Mouse (Mus musculus) gastrocnemius, postnatal 14 days (tissue): ENCODE measurements at regions not wholly inside any gene's neighbourhood (a gene's known extent, or its start where the extent isn't known, plus 50 kb on each side); places are given as distances from the start of the nearest gene placed in this dataset.
A peak's percentile ranks its signal among the peaks of the same experiment; 100 is the strongest.

Source experiments
- DNase-seq: peaks from one replicate; pipeline ENCODE4 v3.0.0; 2021; ENCODE audit warnings: mixed read lengths
- intact Hi-C: fragments of 180-260 bp; cut with DNase I; formaldehyde crosslinking; loops from one replicate; pipeline ENCODE4 v1.15.1; 2025; ENCODE audit warnings: low total_unique reads

DNA sequence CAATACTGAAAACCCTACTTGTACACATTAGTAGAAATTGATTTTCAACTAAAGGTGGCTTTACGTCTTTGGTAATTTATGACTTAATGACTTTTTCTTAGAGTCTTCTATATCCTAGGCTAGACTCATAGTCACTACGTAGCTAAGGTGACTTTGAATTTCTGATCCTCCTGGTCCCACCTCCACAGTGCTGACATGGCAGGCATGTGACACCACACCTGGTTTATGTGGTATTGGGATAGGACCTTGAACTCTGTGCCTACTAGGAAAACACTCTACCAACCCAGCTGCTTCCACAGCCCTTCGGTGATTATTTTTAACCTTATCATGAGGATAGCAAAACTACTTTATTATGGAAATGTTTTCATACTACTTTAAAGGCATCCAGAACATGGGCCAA is 51.5 kb upstream of the D7Ertd443e start:
- no peak for DNase-seq
- intact Hi-C loops, result no loop called here

DNA sequence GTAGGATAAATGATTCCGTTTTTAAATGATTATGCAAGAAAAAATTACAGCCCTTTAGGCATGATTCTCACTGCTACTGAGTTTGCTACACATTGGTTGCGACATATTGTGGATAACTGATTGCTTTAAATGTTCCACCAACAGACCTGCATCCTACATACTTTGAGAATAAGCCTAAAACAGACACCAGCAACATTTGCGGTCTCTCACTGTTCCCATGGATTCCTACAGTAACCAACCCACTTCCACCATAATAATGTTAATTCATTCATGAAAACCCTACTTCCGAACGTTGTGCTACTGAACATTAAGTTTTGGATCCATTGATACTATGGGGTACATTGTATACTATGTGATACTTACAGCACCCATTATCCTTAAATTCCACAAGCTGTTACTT is 53.8 kb upstream of the D7Ertd443e start:
- intact Hi-C loops, result no loop called here
- DNase-seq, result no peak

DNA sequence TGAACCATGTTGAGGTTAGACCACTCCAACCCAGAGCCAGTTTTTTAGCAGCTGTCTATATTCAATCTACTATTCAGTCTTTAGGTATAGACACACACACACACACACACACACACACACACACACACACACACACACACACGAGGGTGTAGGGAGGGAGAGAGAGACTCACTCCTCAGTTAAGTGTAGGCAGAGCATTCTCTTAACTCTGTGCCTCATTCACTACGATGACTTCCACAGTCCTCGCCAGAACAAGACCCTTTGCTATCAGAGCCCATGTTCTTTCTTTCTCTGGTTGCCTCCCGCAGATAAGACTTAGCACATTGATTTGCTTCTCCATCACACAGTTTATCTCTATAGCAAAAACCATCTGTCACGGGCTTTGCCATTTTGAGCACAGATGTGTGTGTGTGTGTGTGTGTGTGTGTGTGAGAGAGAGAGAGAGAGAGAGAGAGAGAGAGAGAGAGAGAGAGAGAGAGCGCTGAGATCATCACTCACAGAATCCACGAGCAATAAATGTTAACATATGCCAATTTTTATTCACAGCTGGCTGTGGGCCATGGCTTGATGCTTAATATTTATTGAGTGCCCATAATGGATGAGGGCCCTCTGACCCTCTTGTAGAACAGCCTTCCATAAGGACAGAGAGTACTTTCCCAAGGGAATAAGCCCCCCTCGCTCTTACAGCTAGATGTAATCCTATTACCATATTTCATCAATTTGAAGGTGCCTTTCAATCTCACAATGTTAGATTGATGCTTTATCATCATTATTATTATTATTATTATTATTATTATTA is 59.7 kb upstream of the D7Ertd443e start:
- intact Hi-C loops, result no loop called here

DNA sequence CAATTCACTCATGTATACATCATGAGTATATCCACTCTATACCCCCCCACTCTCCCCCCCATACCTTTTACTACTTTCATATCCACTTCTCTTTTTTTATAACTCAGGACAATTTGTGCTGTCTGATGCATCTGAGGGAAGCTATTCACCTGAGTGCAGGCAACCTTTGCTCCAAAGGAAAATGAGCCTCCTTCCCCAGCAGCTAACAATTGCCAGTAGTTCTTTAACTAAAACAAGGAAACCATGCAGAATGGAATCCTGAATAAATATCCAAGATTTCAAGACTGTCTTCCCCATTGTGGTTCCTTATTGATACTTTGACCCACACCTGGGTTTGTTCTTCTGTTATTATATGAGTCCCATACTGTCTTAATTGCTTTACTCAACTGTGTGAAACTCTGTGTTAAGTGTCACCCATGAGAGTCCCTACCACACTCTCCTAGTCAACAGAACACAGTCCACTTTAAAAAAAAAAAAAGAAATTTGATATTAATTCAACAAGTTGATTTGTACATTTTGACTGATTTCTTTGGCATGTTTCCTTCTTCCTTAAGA is 62.3 kb upstream of the D7Ertd443e start:
- DNase-seq, result no peak
- intact Hi-C loops, result no loop called here

More for the DNA sequence above, 59.7 kb upstream of the D7Ertd443e start:
- no peak for DNase-seq

DNA sequence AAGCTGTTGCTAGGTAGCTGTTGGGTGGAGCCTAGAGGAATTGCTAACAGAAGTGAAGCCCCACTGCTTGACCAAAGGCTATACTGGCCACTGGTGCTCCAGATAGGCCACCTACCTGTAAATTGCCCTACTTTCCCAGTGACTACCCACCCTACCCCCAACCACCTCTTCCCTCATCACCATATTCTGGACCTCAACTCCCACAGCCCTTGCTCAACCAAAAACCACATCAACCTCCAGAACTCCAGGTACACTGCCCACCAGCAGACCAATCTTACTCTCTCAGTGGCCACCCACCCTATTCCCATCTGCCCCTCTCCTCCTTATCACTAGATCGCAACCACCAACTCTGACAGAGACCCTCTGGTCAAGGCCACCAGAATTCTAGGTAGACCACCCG is 63.4 kb upstream of the D7Ertd443e start:
- no peak for DNase-seq

DNA sequence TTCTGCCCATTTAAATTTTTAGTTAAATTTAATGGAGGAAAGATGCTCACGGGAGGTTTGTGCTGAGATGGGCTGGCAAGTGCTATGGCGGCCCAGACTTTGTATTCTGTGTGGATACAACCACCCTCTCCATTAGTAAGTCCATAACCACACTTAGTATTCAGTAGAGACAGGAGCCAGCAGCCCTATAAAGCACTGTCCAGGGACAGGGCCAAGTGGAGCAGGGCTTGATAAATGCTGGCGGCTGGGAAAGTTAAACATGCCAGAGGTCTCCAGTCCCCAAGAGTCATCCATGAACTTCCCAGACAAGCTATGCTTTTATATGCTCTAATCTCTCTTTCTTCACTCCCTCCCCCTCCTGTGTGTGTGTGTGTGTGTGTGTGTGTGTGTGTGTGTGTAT is 77.2 kb upstream of the D7Ertd443e start:
- DNase-seq, result peak; percentile 6
- intact Hi-C loops, result no loop called here

More for the DNA sequence above, 63.4 kb upstream of the D7Ertd443e start:
- intact Hi-C loops, result no loop called here

DNA sequence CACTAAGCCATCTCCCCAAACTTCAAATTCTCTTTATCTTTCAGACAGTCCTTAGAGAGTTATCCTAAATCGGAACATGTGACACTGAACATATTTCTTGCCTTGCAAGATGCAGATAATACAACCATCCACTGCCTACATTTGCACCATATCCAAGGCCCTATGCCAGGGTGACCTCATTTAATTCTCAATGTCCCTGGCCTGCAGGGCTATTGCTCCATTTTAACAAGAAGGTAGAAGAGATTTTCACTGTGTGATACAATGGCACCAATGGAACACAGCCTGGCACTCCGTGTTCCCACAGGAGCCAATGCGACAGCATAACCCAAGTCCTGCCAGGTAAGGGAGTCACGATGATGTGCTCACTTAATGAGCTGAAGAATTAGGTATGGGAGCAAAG is 77.9 kb upstream of the D7Ertd443e start:
- DNase-seq, result no peak
- intact Hi-C loops, result no loop called here

DNA sequence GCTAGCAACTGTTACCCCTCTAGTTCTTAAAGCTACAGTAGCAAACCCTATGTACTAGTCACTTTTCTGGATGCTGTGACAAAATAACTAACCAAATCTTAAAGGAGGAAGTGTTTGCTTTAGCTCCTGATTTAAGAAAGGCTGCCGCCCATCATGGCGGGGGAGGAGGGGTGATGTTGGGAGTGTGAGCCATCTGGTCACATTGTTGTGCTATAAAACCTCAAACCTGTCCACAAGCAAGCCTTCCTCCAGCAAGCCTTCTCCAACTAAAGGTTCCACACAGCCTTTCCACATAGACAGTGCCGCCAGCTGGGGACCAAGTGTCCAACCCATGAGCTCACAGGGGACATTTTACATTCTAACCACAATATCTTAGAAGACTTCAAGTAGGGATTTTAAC is 81.8 kb upstream of the D7Ertd443e start:
- no peak for DNase-seq
- intact Hi-C loops, result no loop called here

DNA sequence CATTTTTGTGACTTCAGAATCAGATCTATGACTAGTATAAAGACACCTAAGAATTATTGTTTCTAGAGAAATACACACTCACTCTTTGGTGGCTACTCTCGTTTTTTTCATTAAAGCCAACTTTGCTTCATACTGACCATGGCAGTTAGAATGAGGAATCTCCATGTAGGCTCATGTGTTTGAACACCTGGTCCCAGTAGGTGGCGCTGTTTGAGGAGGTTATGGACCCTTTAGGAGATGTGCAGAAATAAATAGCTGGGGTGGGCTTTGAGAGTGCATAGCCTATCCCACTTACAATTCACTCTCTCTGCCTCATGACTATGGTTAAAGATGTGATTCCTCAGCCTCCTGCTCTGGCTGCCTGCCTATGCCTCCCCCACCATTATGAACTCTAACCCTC is 85.8 kb upstream of the D7Ertd443e start:
- DNase-seq, result no peak
- intact Hi-C loops, result no loop called here

DNA sequence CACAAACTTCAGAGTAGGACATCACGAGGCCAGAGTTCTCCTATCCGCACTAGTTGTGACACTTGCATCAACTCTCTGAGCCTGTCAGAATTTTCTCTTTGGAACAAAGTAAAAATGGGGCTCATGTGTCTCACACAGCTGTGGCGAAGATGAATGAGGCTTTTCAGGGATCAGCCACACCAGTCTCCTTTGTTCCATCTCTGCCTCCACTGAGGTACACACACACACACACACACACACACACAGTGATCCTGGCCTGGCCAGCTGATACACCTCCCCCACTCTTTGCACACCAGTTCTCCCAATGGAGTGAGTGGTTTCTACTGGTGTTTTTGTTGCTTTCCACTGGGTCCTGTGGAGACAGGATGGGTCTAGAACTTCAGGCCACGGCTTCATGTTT is 105.9 kb upstream of the D7Ertd443e start:
- DNase-seq, result no peak
- intact Hi-C loops, result no loop called here

DNA sequence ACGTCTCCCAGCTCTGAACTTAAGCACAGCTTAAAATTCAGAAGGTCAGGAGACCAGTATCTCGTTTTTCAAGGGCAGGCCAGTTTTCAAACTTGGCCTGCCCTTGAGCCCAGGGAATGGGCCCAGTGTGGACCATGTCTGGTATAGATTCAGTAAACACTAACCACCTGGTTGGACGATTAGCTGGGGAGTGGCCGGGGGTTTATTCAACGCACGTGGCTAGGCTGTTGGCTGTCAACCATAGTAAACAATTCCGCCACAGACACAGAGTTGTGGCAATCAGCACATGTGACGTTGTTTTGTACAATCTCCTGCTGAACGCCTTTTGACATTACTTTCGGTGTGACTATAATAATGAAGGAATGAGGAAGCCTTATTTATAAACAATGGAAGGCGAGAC is 111.8 kb upstream of the D7Ertd443e start:
- intact Hi-C loops, result no loop called here
- DNase-seq, result no peak

DNA sequence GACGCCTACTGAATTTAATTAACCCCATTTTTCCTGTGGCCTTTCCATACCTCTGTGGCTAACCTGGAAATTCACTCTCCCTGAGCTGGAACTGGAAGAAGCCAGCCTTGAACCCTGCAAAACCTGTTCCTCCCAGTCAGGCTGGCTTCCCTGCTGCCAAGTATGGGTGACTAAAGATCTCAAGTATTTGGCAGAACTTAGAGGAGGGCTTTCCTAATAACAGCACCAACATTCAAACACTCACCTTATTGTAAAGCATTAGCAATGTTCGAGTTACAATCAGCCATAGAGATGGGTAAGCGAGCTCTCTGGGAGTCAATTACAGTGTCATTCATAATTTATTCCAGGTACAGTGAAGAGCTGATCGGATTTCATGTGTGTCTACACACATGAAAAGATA is 112.4 kb upstream of the D7Ertd443e start:
- intact Hi-C loops, result no loop called here
- no peak for DNase-seq

DNA sequence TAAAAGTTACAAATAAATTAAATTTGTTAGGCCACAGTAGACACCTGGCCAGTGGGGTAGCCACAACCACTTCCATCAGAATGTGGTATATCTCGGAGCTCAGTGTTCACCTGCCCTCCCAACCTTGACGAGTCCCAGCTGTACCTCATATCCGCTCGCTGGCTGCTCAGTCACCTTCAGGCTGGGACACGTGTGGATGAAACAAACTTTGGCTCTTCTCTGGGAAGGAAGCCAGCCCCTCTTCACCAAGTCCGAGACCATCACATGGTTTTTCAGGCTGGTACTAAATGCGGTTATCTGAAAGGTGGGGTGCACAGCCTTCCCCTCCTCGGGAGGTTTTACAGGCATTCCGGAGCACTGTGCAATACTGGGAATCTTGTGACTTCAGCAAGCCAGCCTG is 113.3 kb upstream of the D7Ertd443e start:
- no peak for DNase-seq
- intact Hi-C loops, result no loop called here

DNA sequence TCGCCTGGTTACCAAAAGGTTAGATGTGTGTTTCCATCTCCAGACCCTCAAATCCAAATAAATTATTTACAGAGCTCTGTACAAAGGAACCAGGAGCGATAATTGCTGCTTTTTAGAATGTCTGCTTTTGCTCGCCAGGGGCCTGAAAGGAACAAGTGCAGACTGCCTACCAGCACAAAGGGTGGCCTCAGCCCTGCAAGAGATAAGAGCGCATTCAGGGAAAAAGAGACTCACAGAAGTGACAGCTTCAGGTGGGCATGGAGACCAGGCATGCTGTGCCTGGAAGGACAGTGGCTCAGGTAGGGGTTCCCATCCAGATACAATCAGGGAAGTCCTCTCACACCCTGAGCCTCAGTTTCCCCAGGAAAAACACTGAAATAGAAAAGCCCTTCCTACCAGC is 114.0 kb upstream of the D7Ertd443e start:
- no peak for DNase-seq
- intact Hi-C loops, result no loop called here

DNA sequence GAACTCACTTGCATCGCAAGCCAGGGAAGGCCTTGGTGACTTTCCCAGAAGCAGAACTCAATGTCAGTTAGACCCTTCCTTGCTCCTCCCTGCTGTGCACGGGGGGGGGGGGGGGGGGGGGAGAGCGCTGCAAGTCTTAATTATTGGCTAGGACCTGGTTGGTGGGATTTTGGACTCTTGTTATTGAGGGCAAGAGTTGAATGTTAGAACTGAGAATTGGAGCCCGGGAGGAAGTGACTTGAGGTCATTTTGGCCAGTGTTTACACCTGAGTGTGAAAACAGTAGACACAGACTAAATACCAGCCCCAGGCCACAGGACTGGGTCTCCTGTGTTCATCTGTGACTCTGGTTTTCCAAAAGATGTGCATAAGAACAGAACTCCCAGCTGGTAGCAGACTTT is 114.7 kb upstream of the D7Ertd443e start:
- intact Hi-C loops, result no loop called here
- no peak for DNase-seq

DNA sequence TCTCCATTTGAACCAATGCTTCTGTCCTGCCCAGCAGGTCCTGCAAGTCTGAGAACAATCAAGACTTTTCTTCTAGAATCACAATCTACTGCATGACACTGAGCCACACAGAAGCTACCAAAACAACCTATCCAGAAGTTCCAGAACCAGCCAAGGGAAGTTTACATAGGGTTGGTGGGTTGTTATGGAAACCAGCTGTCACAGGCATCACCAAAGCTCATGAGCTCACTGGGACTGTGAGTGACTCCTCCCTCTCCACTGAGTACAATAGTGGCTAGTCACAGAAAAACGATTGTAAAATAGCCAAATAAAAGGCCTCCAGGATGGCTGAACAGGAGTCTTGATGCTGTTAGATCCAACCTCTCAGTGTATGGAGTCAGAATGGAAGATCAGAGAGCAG is 115.6 kb upstream of the D7Ertd443e start:
- no peak for DNase-seq
- intact Hi-C loops, result no loop called here

DNA sequence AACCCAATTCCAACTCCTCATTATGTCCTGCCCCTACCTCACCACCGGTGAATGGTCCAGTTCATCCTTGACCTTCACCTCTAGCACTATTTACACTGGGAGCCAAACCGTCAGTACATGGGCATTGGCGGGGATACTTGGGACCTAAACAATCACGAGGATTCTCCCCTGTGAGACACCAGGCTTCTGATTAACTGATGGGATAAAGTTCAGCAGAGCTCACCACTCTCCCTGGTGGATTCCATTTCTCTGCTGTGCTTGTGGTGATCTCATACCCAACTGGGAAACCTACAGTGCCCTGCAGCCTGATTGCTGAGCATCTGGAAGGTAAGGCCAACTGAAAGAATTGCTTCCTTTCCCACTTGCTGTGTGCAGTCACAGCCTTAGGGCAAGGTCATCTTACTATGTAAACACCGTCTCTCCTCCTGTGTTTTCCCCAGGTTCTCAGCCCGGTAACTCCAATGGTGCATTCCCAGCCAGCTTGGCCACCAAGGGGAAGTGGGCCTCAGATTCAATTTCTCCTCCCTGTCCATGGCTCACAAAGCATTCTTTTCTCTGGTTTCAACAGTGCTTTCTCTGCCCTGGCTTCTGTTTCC is 125.0 kb upstream of the D7Ertd443e start:
- DNase-seq, result no peak
- intact Hi-C loops, result no loop called here

DNA sequence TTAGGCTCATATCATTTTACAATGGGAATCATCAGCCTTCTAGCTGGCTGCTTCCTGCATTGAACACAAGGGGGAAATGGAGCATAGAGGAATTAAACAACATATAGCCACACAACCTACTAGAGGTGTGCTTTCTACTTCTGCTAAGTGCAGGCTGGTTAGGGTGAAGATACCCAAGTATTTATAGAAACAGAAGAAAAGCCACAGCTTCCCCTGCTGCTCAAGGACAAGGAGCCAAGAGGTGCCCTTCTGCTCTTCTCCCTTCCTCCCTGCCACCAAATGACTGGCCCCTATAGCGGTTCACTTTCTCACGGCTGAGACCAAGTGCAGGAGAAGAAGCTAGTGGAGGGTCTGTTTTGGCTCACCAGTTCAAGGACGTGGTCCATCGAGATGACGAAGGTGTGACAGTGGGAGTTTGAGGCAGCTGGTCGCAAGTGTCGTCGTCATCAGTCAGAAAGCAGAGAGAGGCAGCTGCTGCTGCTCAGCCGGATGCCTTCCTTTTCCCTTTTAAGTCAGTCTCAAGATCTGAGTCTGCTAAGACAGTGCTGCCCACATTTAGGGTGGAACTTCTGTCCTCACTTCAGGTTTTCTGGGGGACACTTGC is 134.0 kb upstream of the D7Ertd443e start:
- DNase-seq, result no peak
- intact Hi-C loops, result no loop called here

DNA sequence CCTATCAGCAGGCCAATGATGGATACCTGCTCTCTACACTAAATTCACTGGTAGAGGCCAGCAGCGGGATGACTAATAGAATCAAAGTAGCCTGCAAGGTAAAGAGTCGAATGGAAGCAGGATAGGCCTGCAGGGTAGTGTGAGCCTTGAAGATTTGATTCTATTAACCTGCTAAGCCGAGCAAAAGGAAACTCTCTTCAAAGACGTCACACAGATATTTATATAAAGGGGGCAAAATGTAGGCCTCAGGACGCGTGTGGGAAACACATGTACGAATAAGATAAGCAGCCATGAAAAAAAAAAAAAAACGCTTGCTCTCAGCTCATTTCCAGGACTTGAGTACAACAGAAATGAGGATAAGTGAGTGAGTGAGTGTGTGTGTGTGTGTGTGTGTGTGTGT is 138.4 kb upstream of the D7Ertd443e start:
- intact Hi-C loops, result no loop called here
- DNase-seq, result no peak

DNA sequence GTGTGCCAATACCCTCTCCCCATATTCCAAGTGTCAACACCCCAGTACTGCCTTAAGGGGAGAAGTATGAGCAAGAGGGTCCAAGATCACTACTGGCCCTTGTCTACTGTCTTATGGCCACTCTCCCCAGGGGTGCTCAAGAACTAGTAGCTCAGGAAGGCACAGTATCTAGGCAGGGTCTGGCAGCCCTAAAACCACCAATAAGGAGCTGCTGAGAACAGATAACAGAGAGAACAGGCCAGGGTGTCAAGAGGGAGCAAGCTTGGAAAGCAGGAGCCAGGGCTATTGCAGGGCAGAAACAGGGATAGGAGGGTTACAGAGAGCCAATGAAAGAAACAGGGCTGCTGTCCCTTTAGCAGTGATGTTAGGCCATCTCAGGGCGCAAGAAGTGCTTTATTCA is 139.6 kb upstream of the D7Ertd443e start:
- no peak for DNase-seq
- intact Hi-C loops, result no loop called here

DNA sequence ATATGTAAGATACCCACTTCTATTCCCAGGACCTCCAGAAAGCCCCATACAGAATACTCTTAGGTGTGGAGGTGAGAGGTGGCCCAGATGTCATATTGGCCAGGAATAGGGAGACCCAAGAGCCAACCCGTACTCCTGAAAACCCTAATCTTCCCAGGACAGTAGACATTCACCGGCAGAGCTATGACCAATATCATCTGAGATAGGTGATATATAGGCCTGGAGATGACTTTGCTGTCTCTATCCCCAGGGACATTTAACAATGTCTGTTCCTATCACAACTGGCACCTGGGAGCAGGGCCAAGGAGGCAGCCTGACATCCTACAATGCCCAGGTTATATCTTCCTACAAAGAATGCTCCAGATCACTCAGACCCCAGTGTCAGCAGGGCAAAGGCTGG is 140.0 kb upstream of the D7Ertd443e start:
- DNase-seq, result no peak
- intact Hi-C loops, result no loop called here
